8 mouse cellular contexts compared by ENCODE assay signal in the genomic region with DNA sequence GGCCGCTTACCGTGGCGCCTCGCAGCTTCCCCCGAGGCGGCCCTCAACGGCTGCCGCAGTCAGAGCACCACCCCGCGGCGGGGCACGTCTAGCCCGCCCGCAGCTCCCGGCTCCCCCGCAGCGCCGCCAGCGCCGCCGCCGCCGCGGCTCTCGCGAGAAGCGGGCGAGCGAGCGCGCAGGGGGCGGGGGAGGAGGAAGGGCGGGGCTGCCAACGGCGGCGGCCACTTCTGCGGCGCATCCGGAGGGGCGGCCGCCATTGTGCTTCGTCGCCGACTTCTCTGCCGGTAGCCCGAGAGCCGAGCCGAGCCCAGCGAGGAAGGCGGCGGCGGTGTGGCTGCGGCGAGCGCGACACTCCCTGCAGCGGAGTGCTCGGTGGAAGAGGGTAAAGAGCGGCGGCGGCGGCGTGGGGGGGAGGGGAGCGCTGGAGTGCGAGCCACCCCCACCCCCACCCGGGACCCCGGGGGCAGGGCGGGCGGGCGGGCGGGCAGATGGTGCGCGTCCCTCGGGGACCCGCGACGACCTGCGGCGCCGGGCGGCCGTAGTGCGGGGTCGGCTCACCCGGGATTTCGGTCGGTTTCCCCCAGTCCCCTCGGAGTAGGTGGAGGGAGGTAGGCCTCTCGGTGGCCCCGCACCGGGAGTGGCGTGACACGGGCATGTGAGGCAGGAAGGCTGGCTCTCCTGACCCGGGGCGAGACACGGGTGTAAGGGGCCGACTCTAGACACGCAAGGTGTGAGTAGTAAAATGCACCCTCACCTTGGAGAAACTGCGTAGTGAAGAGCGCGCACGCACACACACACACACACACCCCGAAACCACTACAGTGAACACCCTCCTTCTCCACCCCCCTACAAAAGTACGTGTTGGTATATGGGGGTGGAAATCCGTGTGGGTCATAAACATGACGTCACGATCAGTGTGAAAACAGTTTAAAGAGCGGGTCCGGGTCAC. TPM values are rescaled to one million over a fixed set of nuclear protein-coding genes. Genes with fewer than 3 reads are reported as not detected.
DNase-seq lines count a peak whose midpoint lies in the region; ATAC-seq and TF ChIP-seq lines count a peak whose summit lies in the region.

Gene Baz2b, minus strand, starts transcription at position 137 of the 949 bp plus-strand sequence.
Gene March7, plus strand, starts transcription at position 185 of the 949 bp plus-strand sequence.

- peak; percentile 31; the same call in 1 of the 2 replicates for TF ChIP-seq CTCF in bone marrow, adult 2 months (IDR thresholded peaks at IDR 0.05; ENCODE audit: control insufficient read depth, insufficient read depth, low read length)
- peak; percentile 62 for TF ChIP-seq CTCF in heart, adult 2 months (IDR thresholded peaks at IDR 0.05)

- H3K27ac ChIP-seq in bone marrow, adult 2 months (ENCODE audit: control insufficient read depth, insufficient read depth, low read depth, low read length, poor library complexity): peak within 1 kb of the TSS; percentile 98
- peak within 1 kb of the TSS; percentile 91 for H3K27ac ChIP-seq in embryonic facial prominence, embryonic 14.5 days (replicated peaks; ENCODE audit: low read depth, low read length)
- H3K27ac ChIP-seq in heart, adult 2 months: peak within 1 kb of the TSS; percentile 97
- H3K27ac ChIP-seq in limb, embryonic 12.5 days: peak within 1 kb of the TSS; percentile 93
- peak within 1 kb of the TSS; percentile 97 for H3K27ac ChIP-seq in midbrain, embryonic 14.5 days (replicated peaks; ENCODE audit: low read depth, low read length)

- WGBS in bone marrow, adult 2 months: 1% methylated on average over 94 of the region's 109 CpGs
- WGBS in embryonic facial prominence, embryonic 14.5 days: 0% methylated on average over 26 of the region's 109 CpGs
- WGBS in heart, adult 2 months: 1% methylated on average over 101 of the region's 109 CpGs
- under 1% methylated on average over 71 of the region's 109 CpGs for WGBS in limb, embryonic 12.5 days
- under 1% methylated on average over 95 of the region's 109 CpGs for WGBS in midbrain, embryonic 14.5 days

- H3K4me3 ChIP-seq in bone marrow, adult 2 months (replicated peaks; ENCODE audit: control insufficient read depth, low read depth, low read length): peak within 1 kb of the TSS; percentile 93
- H3K4me3 ChIP-seq in embryonic facial prominence, embryonic 14.5 days (ENCODE audit: low read depth, low read length): peak within 1 kb of the TSS; percentile 90
- H3K4me3 ChIP-seq in heart, adult 2 months: peak within 1 kb of the TSS; percentile 89
- peak within 1 kb of the TSS; percentile 93 for H3K4me3 ChIP-seq in limb, embryonic 12.5 days (replicated peaks)
- H3K4me3 ChIP-seq in midbrain, embryonic 14.5 days (replicated peaks; ENCODE audit: low read depth, low read length): peak within 1 kb of the TSS; percentile 85

- peak within 1 kb of the TSS; percentile 97 for H3K9ac ChIP-seq in embryonic facial prominence, embryonic 14.5 days (ENCODE audit: low read depth, low read length)
- H3K9ac ChIP-seq in heart, adult 2 months (ENCODE audit: low read depth, low read length): peak within 1 kb of the TSS; percentile 99
- H3K9ac ChIP-seq in limb, embryonic 12.5 days (replicated peaks): peak within 1 kb of the TSS; percentile 96
- peak within 1 kb of the TSS; percentile 95 for H3K9ac ChIP-seq in midbrain, embryonic 14.5 days (replicated peaks; ENCODE audit: low read length)

- H3K79me2 ChIP-seq in heart, adult 2 months (replicated peaks; ENCODE audit: control insufficient read depth, insufficient read depth, low read length): peaks cover 5% of the 10 kb centered on the region

- peaks cover 30% of the 10 kb centered on the region for H3K36me3 ChIP-seq in embryonic facial prominence, embryonic 14.5 days (ENCODE audit: control insufficient read depth, insufficient read depth, low read length)
- peaks cover 33% of the 10 kb centered on the region for H3K36me3 ChIP-seq in heart, adult 2 months (ENCODE audit: control insufficient read depth, insufficient read depth, low read length)
- H3K36me3 ChIP-seq in limb, embryonic 12.5 days: peaks cover 32% of the 10 kb centered on the region; the same call in 1 of the 2 replicates
- peaks cover 9% of the 10 kb centered on the region for H3K36me3 ChIP-seq in midbrain, embryonic 14.5 days (ENCODE audit: control insufficient read depth, insufficient read depth, low read length)

- DNase-seq in 3T3-L1 (ENCODE audit: low read depth, low spot score): peak; percentile 77
- peak; percentile 92 for DNase-seq in embryonic facial prominence, embryonic 14.5 days (ENCODE audit: low spot score)
- DNase-seq in heart, adult 2 months: peak; percentile 94 to 95
- peak; percentile 78 to 79 for DNase-seq in kidney, adult 8-10 months
- DNase-seq in midbrain, embryonic 14.5 days: peak; percentile 96
- DNase-seq in spleen, adult 12 weeks (ENCODE audit: low spot score): peak; percentile 84

- TF ChIP-seq EP300 in heart, adult 2 months (IDR thresholded peaks at IDR 0.05; ENCODE audit: insufficient read depth, low read depth, low read length): 0 out of 2 replicates have a peak, but pooled peaks have one; percentile 6

- H3K4me1 ChIP-seq in bone marrow, adult 2 months (ENCODE audit: control insufficient read depth, insufficient read depth, low read length): peaks cover 4% of the 10 kb centered on the region; the same call in 1 of the 2 replicates
- H3K4me1 ChIP-seq in embryonic facial prominence, embryonic 14.5 days (ENCODE audit: control insufficient read depth, insufficient read depth, low read length): peaks cover 31% of the 10 kb centered on the region
- H3K4me1 ChIP-seq in heart, adult 2 months (ENCODE audit: control insufficient read depth, insufficient read depth, low read length): peaks cover 10% of the 10 kb centered on the region
- H3K4me1 ChIP-seq in limb, embryonic 12.5 days (replicated peaks): peaks cover 25% of the 10 kb centered on the region
- peaks cover 31% of the 10 kb centered on the region for H3K4me1 ChIP-seq in midbrain, embryonic 14.5 days (ENCODE audit: control insufficient read depth, insufficient read depth, low read length)

- intact Hi-C loops in heart, adult 2 months (cut with DNase I): loop anchor here (2.0 to 10.0 kb wide), 7 partner anchors 85 to 1195 kb away; partner anchors contain the start of gene Wdsub1

- H3K4me2 ChIP-seq in embryonic facial prominence, embryonic 14.5 days (ENCODE audit: low read depth, low read length): peak within 1 kb of the TSS; percentile 90
- peak within 1 kb of the TSS; percentile 77 for H3K4me2 ChIP-seq in limb, embryonic 12.5 days
- H3K4me2 ChIP-seq in midbrain, embryonic 14.5 days (ENCODE audit: low read length): peak within 1 kb of the TSS; percentile 74

- H3K9me3 ChIP-seq in embryonic facial prominence, embryonic 14.5 days (ENCODE audit: control insufficient read depth, low read length): no peaks in the 10 kb centered on the region
- H3K9me3 ChIP-seq in limb, embryonic 12.5 days: no peaks in the 10 kb centered on the region
- no peaks in the 10 kb centered on the region for H3K9me3 ChIP-seq in midbrain, embryonic 14.5 days (ENCODE audit: control insufficient read depth, low read length)

- ATAC-seq in embryonic facial prominence, embryonic 14.5 days (ENCODE audit: low read depth): peak; percentile 94
- ATAC-seq in limb, embryonic 12.5 days (ENCODE audit: insufficient number of reproducible peaks, insufficient read depth, low FRiP score, low TSS enrichment, low read depth): peak; percentile 85
- ATAC-seq in midbrain, embryonic 14.5 days (ENCODE audit: low FRiP score, low TSS enrichment): peak; percentile 92

- no peaks in the 10 kb centered on the region for H3K27me3 ChIP-seq in embryonic facial prominence, embryonic 14.5 days (replicated peaks; ENCODE audit: control insufficient read depth, insufficient read depth, low read length)
- H3K27me3 ChIP-seq in heart, adult 2 months (ENCODE audit: control insufficient read depth, insufficient read depth, low read length): no peaks in the 10 kb centered on the region
- H3K27me3 ChIP-seq in limb, embryonic 12.5 days: no peaks in the 10 kb centered on the region
- peaks cover 4% of the 10 kb centered on the region; the same call in 1 of the 2 replicates for H3K27me3 ChIP-seq in midbrain, embryonic 14.5 days (ENCODE audit: control insufficient read depth, insufficient read depth, low read length)

- peak; percentile 79; the same call in 1 of the 2 replicates for TF ChIP-seq POLR2A in bone marrow, adult 2 months (IDR thresholded peaks at IDR 0.05; ENCODE audit: borderline replicate concordance, control insufficient read depth, low read depth, low read length)
- TF ChIP-seq POLR2A in heart, adult 2 months (IDR thresholded peaks at IDR 0.05; ENCODE audit: insufficient read depth, low read depth, low read length): peak; percentile 56

RNA-seq across cellular contexts. Expression of gene Baz2b, which starts in this region (rescaled TPM):
- 76.3 and 77.9 TPM in 2 replicates for polyA plus RNA-seq in bone marrow, adult 2 months (2011; ENCODE audit: insufficient read depth, insufficient read length, low replicate concordance, missing spikeins)
- polyA plus RNA-seq in embryonic facial prominence, embryonic 14.5 days (2014; fragmentation: Nextera tagmentation; extraction: Ambion mirVana): 44.1 and 48.4 TPM in 2 replicates
- 10 to 100 TPM; 39.5 TPM for total RNA-seq in heart, adult 2 months (2021)
- polyA plus RNA-seq in heart, adult 2 months (2012; rRNA removed): 12.8 and 16.9 TPM in 2 replicates
- polyA plus RNA-seq in limb, embryonic 12.5 days (2016; fragmentation: Nextera tagmentation; extraction: Ambion mirVana): 67.0 and 70.8 TPM in 2 replicates
- polyA plus RNA-seq in midbrain, embryonic 14.5 days (2014; fragmentation: Nextera tagmentation; extraction: Ambion mirVana): 85.5 and 86.9 TPM in 2 replicates

RNA-seq across cellular contexts. Expression of gene March7, which starts in this region (rescaled TPM):
- polyA plus RNA-seq in bone marrow, adult 2 months (2011; ENCODE audit: insufficient read depth, insufficient read length, low replicate concordance, missing spikeins): 11.7 and 28.5 TPM in 2 replicates
- 65.7 and 76.5 TPM in 2 replicates for polyA plus RNA-seq in embryonic facial prominence, embryonic 14.5 days (2014; fragmentation: Nextera tagmentation; extraction: Ambion mirVana)
- total RNA-seq in heart, adult 2 months (2021): 10 to 100 TPM; 20.9 to 24.8 TPM
- polyA plus RNA-seq in heart, adult 2 months (2012; rRNA removed): 9.6 and 17.8 TPM in 2 replicates
- 93.3 and 104 TPM in 2 replicates for polyA plus RNA-seq in limb, embryonic 12.5 days (2016; fragmentation: Nextera tagmentation; extraction: Ambion mirVana)
- polyA plus RNA-seq in midbrain, embryonic 14.5 days (2014; fragmentation: Nextera tagmentation; extraction: Ambion mirVana): 77.8 and 110 TPM in 2 replicates

Comparison
In these comparisons a context has a peak if more than half of its experiments do, and no peak if none do; other contexts are left out.
1. Peak in every context shown above with its lines: DNase-seq, ATAC-seq, H3K4me3 ChIP-seq and H3K27ac ChIP-seq.